Mouse (Mus musculus): ENCODE results near the gene Plac1. TPM values are rescaled to one million over a fixed set of nuclear protein-coding genes. Genes with fewer than 3 reads are reported as not detected.

The Plac1 gene
- total and polyA plus RNA-seq, 3 experiments: not detected

GRCm38 (mm10) chrX:53209431-53209830 lies 30.5 kb downstream of the Plac1 start:
- Histone ChIP-seq H3K4me3 (ENCODE audit: control insufficient read depth in 1 of 2, insufficient read depth in 1 of 2, low read depth in 2 of 2, low read length in 2 of 2) (no peak overlapping the region), H3K27me3 (ENCODE audit: control insufficient read depth in 1 of 2, insufficient read depth in 2 of 2, low read length in 2 of 2) (no peaks in the 10 kb centered on the region; a peak in 2 of 4 replicates), H3K9me3 (replicated peaks; ENCODE audit: insufficient read depth, low read length) (no peaks in the 10 kb centered on the region), H3K9ac (ENCODE audit: control insufficient read depth, low read depth, low read length, poor library complexity, severe bottlenecking) (no peak overlapping the region), H3K27ac (ENCODE audit: control insufficient read depth, low read depth, low read length) (no peak overlapping the region), H3K79me2 (ENCODE audit: control insufficient read depth, insufficient read depth, low read length, poor library complexity) (no peaks in the 10 kb centered on the region), H3K36me3 (ENCODE audit: control insufficient read depth in 1 of 2, insufficient read depth in 2 of 2, low read length in 2 of 2) (no peaks in the 10 kb centered on the region), H3K4me1 (ENCODE audit: control insufficient read depth in 1 of 2, insufficient read depth in 2 of 2, low read length in 2 of 2) (no peaks in the 10 kb centered on the region)
- TF ChIP-seq ZMIZ1 (IDR thresholded peaks at IDR 0.05; ENCODE audit: low read depth, low read length) (no peak), UBTF (IDR thresholded peaks at IDR 0.05; ENCODE audit: borderline replicate concordance, insufficient read depth, low read depth, low read length) (no peak), RCOR1 (IDR thresholded peaks at IDR 0.05; ENCODE audit: low read depth, low read length) (no peak), POLR2AphosphoS5 (IDR thresholded peaks at IDR 0.05; ENCODE audit: borderline replicate concordance, low read depth, low read length) (no peak), BHLHE40 (IDR thresholded peaks at IDR 0.05; ENCODE audit: borderline replicate concordance, low read depth, low read length) (no peak), ETS1 (IDR thresholded peaks at IDR 0.05; ENCODE audit: low read depth, low read length) (no peak), JUND (IDR thresholded peaks at IDR 0.05; ENCODE audit: low read depth, low read length) (no peak), USF2 (IDR thresholded peaks at IDR 0.05; ENCODE audit: borderline replicate concordance in 1 of 2, insufficient read depth in 1 of 2, low read depth in 1 of 2, low read length in 2 of 2) (no peak), NELFE (IDR thresholded peaks at IDR 0.05; ENCODE audit: low read depth, low read length) (no peak), SMC3 (IDR thresholded peaks at IDR 0.05; ENCODE audit: low read depth, low read length) (no peak), POLR2AphosphoS2 (IDR thresholded peaks at IDR 0.05; ENCODE audit: low read length) (no peak), ZC3H11A (IDR thresholded peaks at IDR 0.05; ENCODE audit: low read depth, low read length) (no peak), CHD2 (IDR thresholded peaks at IDR 0.05; ENCODE audit: low read length) (no peak), GATA1 (IDR thresholded peaks at IDR 0.05; ENCODE audit: low read depth, low read length) (no peak)
- DNase-seq (ENCODE audit: low read depth, low spot score): no peak

DNA sequence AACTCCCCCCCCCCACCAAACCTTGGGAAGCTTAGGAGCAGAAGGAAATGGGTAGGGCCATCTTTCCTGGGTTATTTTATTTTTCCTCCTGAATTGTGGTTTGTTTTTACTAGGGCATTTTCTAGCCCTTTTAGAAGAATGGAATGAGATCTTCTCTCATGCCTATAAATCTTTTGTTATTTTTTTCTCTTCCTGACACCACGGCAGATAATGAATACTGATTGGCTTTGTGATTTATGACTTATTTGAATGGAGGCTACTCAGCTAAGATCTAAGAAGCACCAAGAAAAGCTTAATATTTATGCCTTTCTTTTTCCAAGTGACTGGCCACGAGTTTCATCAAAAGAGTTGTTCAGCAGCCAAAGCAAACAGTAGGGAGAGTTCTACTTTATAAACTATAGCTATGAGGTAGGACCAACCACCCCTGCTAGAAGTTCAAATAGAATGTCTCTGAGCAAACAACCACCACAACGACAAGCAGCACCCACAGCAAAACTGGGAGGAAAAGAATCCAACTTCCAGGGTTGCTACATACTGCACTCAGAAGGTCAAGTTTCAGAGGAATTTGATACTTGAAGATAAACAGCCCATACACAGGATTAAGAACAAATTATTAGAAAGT lies 35.1 kb downstream of the Plac1 start:
- H3K9ac ChIP-seq (ENCODE audit: control insufficient read depth, low read depth, low read length, poor library complexity, severe bottlenecking): no peak overlapping the region
- no peak for DNase-seq (ENCODE audit: low read depth, low spot score)
- no peak for TF ChIP-seq NELFE (IDR thresholded peaks at IDR 0.05; ENCODE audit: low read depth, low read length)
- TF ChIP-seq POLR2A (IDR thresholded peaks at IDR 0.05; ENCODE audit: control insufficient read depth in 1 of 2, insufficient read depth in 1 of 2, low read depth in 1 of 2, low read length in 2 of 2, poor library complexity in 1 of 2): no peak
- TF ChIP-seq E2F4 (IDR thresholded peaks at IDR 0.05; ENCODE audit: borderline replicate concordance, low read depth, low read length): no peak
- TF ChIP-seq CHD2 (IDR thresholded peaks at IDR 0.05; ENCODE audit: low read length): no peak
- TF ChIP-seq MAX (IDR thresholded peaks at IDR 0.05; ENCODE audit: low read length): no peak
- no peak for TF ChIP-seq NRF1 (IDR thresholded peaks at IDR 0.05; ENCODE audit: insufficient read depth, low read depth, low read length, poor library complexity, severe bottlenecking)
- TF ChIP-seq MAFK (IDR thresholded peaks at IDR 0.05; ENCODE audit: borderline replicate concordance, low read depth, low read length): no peak
- no peak for TF ChIP-seq CHD1 (IDR thresholded peaks at IDR 0.05; ENCODE audit: low read depth, low read length)

More for the DNA sequence above, 35.1 kb downstream of the Plac1 start:
- Histone ChIP-seq H3K9me3 (replicated peaks; ENCODE audit: insufficient read depth, low read length) (no peaks in the 10 kb centered on the region), H3K4me1 (ENCODE audit: control insufficient read depth in 1 of 2, insufficient read depth in 2 of 2, low read length in 2 of 2) (no peaks in the 10 kb centered on the region), H3K27ac (ENCODE audit: control insufficient read depth, low read depth, low read length) (no peak overlapping the region), H3K27me3 (ENCODE audit: control insufficient read depth in 1 of 2, insufficient read depth in 2 of 2, low read length in 2 of 2) (peaks cover 0 to 1% of the 10 kb centered on the region in 2 experiments; a peak in 3 of 4 replicates), H3K79me2 (ENCODE audit: control insufficient read depth, insufficient read depth, low read length, poor library complexity) (no peaks in the 10 kb centered on the region), H3K4me3 (ENCODE audit: control insufficient read depth in 1 of 2, insufficient read depth in 1 of 2, low read depth in 2 of 2, low read length in 2 of 2) (no peak overlapping the region), H3K36me3 (ENCODE audit: control insufficient read depth in 1 of 2, insufficient read depth in 2 of 2, low read length in 2 of 2) (no peaks in the 10 kb centered on the region)
